Mouse (Mus musculus) CH12F3 (cell line): ENCODE results near the gene Rell1.

Experiments used
- in situ Hi-C: fragments of 300-500 bp; cut with MboI; formaldehyde crosslinking; loops from 2 replicates; pipeline ENCODE4 v1.14.3; 2020; ENCODE audit warnings: low sequenced_read_pairs

Gene Rell1

DNA sequence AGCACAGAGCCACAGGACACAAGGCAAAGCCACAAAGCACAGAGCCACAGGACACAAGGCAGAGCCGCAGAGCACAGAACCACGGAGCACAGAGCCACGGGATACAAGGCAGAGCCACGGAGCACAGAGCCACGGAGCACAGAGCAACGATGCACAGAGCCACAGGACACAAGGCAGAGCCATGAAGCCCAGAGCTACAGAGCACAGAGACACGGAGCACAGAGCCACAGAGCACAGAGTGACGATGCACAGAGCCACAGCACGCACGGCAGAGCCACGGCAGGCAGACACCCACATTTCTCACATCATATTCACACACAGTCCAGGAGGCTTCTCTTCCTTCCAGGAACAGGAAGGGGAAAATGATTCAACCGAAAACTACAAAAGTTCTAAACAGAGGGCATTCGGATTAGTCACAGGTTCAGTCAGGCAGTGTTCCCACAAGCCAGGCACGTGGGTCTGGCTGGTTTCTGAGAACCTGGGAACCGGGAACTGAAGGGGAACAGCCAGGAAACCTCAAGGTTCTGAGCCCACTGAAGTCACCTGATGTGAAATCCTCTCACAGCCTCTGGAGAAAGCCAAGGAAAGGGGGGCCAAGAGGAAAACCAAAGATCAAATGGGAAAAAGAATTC is 15.2 kb downstream of the Rell1 start:
- in situ Hi-C loops = no loop called here

DNA sequence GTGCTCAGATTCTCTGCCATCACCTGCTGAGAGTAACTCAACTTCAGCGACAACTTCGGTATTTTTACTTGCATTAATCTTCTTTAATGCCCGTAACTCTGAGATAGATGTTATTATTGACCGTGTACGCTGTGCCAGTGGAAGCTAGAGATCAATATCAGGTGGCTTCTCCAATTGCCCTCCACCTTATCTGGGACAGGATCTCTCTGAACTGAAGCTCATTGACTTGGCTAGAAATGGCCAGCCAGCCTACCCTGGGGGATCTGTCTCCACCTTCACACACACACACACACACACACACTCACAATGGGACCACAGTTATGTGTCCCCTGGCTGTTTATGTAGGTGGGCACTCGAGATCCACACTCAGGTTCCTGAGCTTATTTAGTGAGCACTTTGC is 16.7 kb downstream of the Rell1 start:
- in situ Hi-C loops = no loop called here

- in situ Hi-C loops = no loop called here
Measured at GRCm38 (mm10) chr5:63951421-63951911, 17.2 kb downstream of the Rell1 start.

DNA sequence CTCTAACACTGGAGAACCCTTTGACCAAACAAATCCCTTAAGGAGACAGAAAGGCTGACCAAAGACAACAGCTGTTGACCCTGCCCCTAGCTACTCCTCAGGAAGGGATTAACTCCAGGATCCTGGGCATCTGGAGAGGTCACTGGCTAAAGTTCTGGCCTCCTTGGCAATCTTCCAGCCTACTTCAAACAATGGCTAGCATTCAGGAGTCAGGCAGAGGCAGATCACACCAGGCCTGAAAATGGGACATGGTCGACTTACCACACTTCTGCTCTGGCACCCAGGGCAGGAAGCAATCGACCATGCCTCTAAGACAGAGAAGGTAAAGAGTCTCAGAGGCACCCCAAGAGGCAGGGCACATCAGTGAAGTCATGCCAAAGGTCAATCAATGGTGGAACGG is 19.5 kb downstream of the Rell1 start:
- in situ Hi-C loops = no loop called here

- in situ Hi-C loops = no loop called here
Measured at GRCm38 (mm10) chr5:63947526-63947925, 21.2 kb downstream of the Rell1 start.

GRCm38 (mm10) chr5:63943291-63943690 is 25.4 kb downstream of the Rell1 start:
- in situ Hi-C loops = no loop called here

- in situ Hi-C loops = no loop called here
Measured at GRCm38 (mm10) chr5:63941891-63942290, 26.8 kb downstream of the Rell1 start.

GRCm38 (mm10) chr5:63938575-63938974 is 30.1 kb downstream of the Rell1 start:
- in situ Hi-C loops = no loop called here

- in situ Hi-C loops = no loop called here
Measured at GRCm38 (mm10) chr5:63936740-63937139, 32.0 kb downstream of the Rell1 start.

DNA sequence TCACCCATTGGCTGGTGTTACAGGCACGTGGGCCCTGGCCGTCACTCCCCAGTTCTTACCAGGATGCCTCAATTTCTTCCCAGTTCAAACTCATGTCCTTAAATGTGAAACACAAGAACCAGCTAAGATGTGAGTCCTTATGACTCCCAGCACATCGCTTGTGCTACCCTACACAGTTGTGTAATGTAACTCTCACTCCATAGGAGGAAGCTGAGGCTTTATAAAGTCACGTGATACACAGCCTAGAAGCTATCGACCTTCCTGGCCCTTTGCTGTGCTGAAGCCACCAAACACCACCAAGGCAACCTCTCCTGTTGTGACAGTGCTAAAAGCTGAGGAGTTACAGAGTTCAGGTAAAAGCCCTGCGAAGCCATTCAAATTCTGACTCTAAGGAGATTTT is 33.1 kb downstream of the Rell1 start:
- in situ Hi-C loops = no loop called here

DNA sequence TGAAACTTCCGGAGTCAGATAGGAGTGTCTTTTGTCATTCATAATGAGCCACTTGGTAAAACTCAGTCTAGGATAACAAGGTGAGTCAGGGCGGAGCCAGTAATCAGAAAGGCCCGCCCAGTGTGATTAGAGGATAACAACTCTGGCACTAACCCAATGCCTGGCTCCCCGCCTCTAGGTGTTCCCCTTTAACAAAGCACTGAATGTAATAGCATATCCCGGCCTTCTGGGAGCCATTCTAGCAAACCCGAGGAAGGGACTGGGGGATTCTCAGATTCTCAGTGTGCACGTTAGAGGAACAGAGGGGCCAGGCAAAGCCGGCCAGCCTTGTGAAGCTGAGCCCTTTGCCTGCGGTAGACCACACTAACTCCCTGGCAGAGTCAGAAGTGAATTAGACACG is 35.9 kb downstream of the Rell1 start:
- in situ Hi-C loops = no loop called here

- in situ Hi-C loops = no loop called here
Measured at GRCm38 (mm10) chr5:63930824-63931358, 37.8 kb downstream of the Rell1 start.

- in situ Hi-C loops = no loop called here
Measured at GRCm38 (mm10) chr5:63925035-63925628, 43.6 kb downstream of the Rell1 start.

GRCm38 (mm10) chr5:63923305-63924025 is 45.2 kb downstream of the Rell1 start:
- in situ Hi-C loops = loop anchor here (25.0 kb wide), 1 partner anchor 339 kb away; no protein-coding TSS in a partner anchor

- in situ Hi-C loops = loop anchor here (25.0 kb wide), 1 partner anchor 344 kb away; no protein-coding TSS in a partner anchor
Measured at GRCm38 (mm10) chr5:63918201-63918600, 50.5 kb downstream of the Rell1 start.

DNA sequence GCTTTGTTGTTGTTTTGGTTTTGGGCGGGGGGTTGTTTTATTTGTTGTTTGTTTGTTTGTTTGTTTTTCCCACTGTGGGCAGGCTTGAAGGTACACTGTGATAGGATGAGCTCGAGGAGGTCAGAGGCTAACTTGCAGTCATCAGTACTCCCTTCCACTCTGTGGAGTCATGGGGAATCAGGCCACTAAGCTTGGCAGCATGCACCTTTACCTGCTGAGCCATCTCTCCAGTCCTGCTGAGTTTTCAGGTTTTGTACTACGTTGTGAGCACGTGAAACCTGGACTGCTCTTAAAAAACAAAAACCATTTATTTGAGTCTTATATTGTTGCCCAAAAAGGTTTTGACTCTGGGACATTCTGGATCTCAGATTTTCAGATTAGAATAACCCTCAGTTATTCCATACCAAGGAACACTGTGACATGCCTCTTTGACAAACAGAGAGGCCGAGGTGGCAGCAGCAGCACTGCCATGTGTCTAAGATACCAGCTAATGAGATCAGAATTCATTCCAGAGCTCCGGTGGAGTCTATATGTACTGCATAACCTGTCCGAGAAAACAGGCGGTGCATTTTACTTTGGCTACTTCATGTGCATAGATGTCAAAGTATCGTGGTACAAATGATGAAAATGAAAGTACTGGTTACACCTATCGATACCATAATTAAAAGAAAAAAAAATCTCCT is 52.1 kb downstream of the Rell1 start:
- in situ Hi-C loops = loop anchor here (25.0 kb wide), 1 partner anchor 346 kb away; no protein-coding TSS in a partner anchor

DNA sequence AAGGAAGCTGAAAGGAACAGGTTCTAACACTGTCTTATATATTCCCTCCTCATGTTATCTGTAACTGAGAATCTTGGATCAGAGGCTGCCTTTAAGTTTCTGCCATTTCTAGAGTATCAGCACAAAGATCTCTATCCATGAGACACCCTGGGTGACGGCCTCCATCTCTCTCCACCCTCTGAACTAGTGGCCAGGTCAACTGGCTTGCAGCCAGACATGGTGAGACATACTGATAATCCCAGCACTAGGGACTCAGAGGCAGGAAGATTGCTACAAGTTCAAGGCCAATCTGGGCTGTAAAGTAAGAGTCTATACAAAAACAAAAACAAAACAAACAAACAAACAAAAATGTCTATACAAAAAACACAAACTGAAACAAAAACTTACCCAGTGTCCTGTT is 53.8 kb downstream of the Rell1 start:
- in situ Hi-C loops = loop anchor here (25.0 kb wide), 1 partner anchor 347 kb away; no protein-coding TSS in a partner anchor

- in situ Hi-C loops = loop anchor here (25.0 kb wide), 1 partner anchor 352 kb away; no protein-coding TSS in a partner anchor
Measured at GRCm38 (mm10) chr5:63910171-63910960, 58.3 kb downstream of the Rell1 start.

- in situ Hi-C loops = loop anchor here (5.0 to 25.0 kb wide), 2 partner anchors 165 to 355 kb away; no protein-coding TSS in a partner anchor
Measured at GRCm38 (mm10) chr5:63907513-63907912, 61.2 kb downstream of the Rell1 start.
